Mouse (Mus musculus) T-helper 1 cell (primary cell): ENCODE data around the gene Lrfn2.

Experiments
- in situ Hi-C: fragments of 300-600 bp; cut with MboI, MseI; formaldehyde crosslinking; loops from one replicate; pipeline ENCODE4 v1.15.1; 2025; ENCODE audit warnings: high pct_unique_total_duplicates

Lrfn2 gene

DNA sequence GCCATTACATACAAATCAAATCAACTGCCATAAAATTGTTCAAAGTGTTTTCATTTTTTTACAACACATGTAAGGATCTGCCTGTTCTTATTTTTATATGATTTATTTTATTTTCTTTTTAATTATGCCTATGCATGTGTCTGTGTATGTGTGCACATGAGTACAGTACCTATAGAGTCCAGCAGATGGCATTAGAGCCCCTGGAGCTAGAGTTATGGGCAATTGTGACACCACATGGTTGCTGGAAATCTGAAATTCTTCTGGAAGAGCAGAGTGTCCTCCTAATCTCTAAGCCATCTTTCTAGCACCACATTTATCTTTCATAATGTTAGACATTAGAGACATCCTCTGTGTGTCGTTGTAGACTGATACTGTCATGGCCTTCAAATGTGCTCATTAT, 192.0 kb downstream of the Lrfn2 start:
- in situ Hi-C loops = no loop called here

DNA sequence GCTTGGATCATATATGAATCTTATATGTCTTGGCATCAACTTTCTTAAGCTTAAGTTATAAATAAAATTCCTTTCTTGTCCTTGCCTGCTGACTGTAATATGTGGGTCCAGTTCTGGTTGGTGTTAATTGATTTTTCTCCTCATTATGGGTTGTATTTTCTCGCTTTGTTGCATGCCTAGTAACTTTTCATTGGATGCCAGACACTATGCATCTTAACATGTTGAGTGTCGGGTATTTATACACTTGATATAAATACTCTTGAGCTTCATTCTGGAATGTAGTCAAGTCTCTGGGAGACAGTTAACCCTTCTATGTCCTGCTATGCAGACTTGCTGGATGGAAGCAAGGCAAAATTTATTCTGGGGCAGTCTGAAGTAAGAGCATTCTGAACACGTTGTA, 192.5 kb downstream of the Lrfn2 start:
- in situ Hi-C loops = no loop called here
